Mouse (Mus musculus) bone marrow, adult 2 months (tissue): ENCODE measurements around the gene Aggf1. TPM values are rescaled to one million over a fixed set of nuclear protein-coding genes. Genes with fewer than 3 reads are reported as not detected.

Experiments used
- H3K27ac ChIP-seq: fragments of 200-500 bp; 2 replicates; pipeline ENCODE4 v1.5.1; 2012; ENCODE audit warnings: low read depth, mild to moderate bottlenecking, control low read depth, inconsistent platforms, low read length; ENCODE audit not compliant: control insufficient read depth, poor library complexity, insufficient read depth
- H3K4me1 ChIP-seq: fragments of 200-500 bp; 2 replicates; pipeline ENCODE4 v1.6.1; 2011; ENCODE audit warnings: low read length; ENCODE audit not compliant: control insufficient read depth, insufficient read depth
- H3K4me3 ChIP-seq: fragments of 200-500 bp; replicated peaks from 2 replicates; pipeline ENCODE3; 2011; ENCODE audit warnings: mild to moderate bottlenecking, low read depth, low read length, control low read depth; ENCODE audit not compliant: control insufficient read depth
- CTCF ChIP-seq: fragments of 200-500 bp; IDR thresholded peaks from 2 replicates; pipeline ENCODE4 v1.5.1; 2011; ENCODE audit warnings: low read length, control low read depth; ENCODE audit not compliant: control insufficient read depth, insufficient read depth
- POLR2A ChIP-seq: fragments of 200-500 bp; IDR thresholded peaks from 2 replicates; pipeline ENCODE4 v1.6.1; 2011; ENCODE audit warnings: low read depth, mild to moderate bottlenecking, control low read depth, low read length, borderline replicate concordance; ENCODE audit not compliant: control insufficient read depth
- WGBS: fragments of 180-500 bp; shearing (Covaris S2); methylation state at CpG from one replicate; pipeline ENCODE4 v1.1.7; 2018; 5-methylcytosine and 5-hydroxymethylcytosine counted together
- polyA plus RNA-seq: library from polyadenylated mRNA; stranded (reverse); fragments of >200 nt; gene quantifications from 2 replicates; pipeline ENCODE4 v1.2.4, GENCODE M21; 2011; ENCODE audit warnings: low replicate concordance; ENCODE audit not compliant: missing spikeins, insufficient read depth, insufficient read length

The Aggf1 gene
- 13.0 and 23.6 TPM in 2 replicates for polyA plus RNA-seq

DNA sequence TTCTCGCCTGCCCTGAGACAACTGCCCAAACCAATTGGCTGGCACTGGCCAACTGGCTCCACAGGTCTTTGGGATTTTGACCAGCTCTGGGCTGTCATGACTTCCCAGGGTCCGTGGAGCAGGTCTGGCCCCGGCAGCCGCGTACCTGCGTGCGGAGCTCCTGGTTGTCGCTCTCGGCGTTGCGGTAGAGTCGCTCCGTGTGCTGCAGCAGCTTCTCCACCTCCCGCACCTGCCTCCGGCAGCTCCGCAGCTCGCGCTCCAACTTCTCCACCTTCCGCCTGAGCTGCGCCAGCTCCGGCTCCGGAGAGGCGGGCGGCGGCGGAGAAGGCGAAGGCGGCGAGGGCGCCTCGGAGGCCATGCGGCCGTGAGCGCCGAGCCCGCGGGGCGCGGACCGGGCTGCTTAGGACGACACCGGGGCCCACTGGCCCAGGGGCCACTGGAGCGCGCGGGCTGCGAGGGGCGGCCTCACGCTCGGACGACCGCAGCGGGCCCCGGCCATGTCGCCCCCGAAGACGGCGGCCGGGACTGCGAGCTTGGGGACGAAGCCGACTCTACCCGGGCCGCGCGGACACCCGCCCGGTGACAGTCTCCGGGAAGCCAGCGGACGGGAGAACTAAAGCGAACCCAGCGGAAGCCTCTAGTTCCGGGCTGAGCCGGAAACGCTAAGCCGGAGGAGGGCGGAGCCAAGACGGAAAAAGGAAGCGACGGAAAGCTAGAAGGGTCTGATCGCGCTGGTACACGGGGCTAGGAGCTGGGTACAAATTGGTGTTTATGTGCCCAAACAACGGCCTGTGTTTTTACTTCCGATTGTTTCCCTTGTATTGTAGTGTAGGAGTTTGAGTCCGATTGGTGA is at the start of gene Aggf1:
Gene Aggf1 (minus strand): TSS at position 652 of the 853 bp plus-strand sequence.
- Histone ChIP-seq H3K27ac (peak within 1 kb of the TSS; percentile 94), H3K4me3 (peak within 1 kb of the TSS; percentile 86), H3K4me1 (peaks cover 2% of the 10 kb centered on the region)
- peak; percentile 5; the same call in 1 of the 2 replicates for TF ChIP-seq CTCF
- TF ChIP-seq POLR2A, result peak; percentile 81; the same call in 1 of the 2 replicates
- WGBS, result under 1% methylated on average over 86 of the region's 86 CpGs

DNA sequence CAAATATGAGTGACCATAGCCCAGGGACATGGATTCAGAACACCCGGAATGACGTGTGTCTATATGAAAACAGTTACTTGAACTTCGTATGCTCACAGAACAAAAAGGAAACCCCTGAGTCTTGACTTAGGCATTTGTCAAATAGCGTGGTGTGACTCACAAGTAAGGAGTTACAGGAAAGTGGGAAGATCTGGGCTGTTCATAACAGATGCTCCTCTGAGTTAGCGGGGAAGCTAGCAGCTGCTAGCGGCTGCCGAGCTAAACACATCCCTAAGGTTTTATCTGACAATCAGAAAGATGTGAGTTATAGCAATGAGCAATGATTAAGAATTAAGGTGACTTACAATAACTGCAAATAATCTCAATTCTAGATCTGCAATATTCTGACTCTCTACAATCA is 49.8 kb upstream of the Aggf1 start:
- Histone ChIP-seq H3K4me3 (no peak overlapping the region), H3K27ac (no peak overlapping the region), H3K4me1 (no peaks in the 10 kb centered on the region)
- 83% methylated on average over 7 of the region's 7 CpGs for WGBS
- TF ChIP-seq CTCF (no peak), POLR2A (no peak)

DNA sequence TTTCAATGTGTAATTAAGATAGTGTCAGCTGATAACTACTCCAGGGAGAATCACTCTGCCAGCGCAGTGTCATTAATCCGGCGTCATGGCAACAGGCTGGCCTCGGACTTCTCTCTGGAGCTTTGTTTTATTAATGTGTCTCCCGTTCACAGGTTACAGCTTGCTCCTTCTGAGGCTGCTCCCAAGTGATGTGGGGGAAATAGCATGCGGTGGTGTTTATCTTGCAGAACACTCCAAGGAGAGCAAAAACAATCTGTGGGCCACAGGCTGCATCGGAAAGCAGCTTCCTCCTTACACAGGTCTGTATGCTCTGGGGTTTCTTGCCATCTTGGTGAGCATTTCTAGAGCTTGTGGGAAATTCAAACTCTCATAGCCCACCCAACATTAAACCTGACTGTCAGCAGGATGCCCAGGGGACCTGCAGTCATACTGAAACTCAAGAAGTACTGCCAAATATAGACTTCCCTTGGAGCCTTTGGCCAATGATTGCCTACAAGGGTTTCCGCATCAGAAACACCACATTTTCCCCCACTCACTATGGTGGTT is 44.1 kb upstream of the Aggf1 start:
- Histone ChIP-seq H3K4me1 (no peaks in the 10 kb centered on the region), H3K4me3 (no peak overlapping the region), H3K27ac (no peak overlapping the region)
- TF ChIP-seq POLR2A (no peak), CTCF (no peak)
- WGBS, result 41% methylated on average over 8 of the region's 8 CpGs

DNA sequence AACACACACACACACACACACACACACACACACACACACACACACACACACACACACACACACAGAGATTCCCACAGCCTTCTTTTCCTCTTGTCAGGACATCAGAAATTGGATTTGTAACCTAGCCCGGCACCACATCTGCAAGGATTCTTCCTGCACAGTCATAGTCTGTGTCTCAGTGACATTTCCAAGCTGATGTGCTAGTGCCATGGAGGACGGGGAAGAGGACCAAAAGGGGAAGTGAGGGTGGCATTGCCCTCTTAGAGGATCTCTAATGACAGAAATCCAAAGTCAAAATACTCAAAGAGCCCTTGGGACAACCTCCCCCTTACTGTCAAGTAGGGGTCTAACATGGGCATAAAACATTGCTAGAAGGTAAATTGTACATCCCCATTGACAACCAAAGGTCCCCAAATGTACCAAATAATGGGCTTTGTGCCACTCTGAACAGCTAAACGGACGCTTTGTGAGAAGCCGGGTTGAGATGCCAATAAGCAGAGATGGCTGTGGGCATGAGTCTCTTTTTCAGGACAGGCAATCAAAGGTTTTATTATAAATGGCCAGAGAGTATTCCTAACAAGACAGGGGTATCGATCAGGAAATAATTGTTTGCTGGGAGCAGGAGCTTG is 43.5 kb upstream of the Aggf1 start:
- 56% methylated on average over 6 of the region's 6 CpGs for WGBS

DNA sequence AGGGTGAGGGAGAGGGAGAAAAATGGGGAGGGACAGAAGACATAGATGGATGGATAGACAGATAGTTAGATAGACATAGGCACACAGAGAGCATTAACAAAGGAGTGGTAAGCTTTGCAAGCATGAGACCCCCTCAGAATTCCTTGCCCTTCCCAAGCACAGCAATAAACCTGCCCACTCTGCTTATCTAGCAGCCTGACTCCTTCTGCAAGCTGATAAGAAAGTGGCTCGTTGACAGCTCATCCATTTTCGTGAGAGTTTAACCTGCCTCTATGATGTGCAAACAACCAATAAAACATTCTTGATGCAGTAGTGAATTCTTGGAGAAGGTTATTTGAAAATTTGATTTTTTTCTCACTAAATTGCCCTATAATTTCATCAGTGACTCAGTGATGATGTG is 37.1 kb upstream of the Aggf1 start:
- no peaks in the 10 kb centered on the region for H3K4me1 ChIP-seq
- TF ChIP-seq POLR2A, result no peak
- no peak for TF ChIP-seq CTCF
- H3K27ac ChIP-seq, result no peak overlapping the region
- 32% methylated on average over 2 of the region's 2 CpGs for WGBS
- no peak overlapping the region for H3K4me3 ChIP-seq

More for the DNA sequence above, 43.5 kb upstream of the Aggf1 start:
- TF ChIP-seq POLR2A (no peak), CTCF (no peak)
- Histone ChIP-seq H3K4me1 (no peaks in the 10 kb centered on the region), H3K4me3 (no peak overlapping the region), H3K27ac (no peak overlapping the region)

DNA sequence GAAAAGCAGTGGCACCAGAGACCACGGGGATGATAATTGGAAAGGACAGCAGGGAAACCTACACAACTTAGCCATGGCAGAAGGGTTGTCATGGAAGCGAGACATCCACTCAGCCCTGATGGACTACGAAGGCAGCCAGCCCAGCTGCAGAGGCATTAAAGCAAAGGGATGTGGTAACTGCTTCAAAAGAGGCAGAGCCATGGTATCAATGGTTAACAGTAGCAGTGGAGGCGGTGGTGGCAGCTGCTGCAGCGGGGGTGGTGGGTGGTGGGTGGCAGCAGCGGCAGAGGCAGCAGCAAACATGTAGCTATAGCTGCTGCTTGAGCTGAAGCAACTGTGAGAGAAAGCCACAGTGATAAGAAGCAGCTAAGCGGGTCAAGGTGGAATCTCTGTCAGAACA is 18.1 kb upstream of the Aggf1 start:
- 84% methylated on average over 7 of the region's 7 CpGs for WGBS

DNA sequence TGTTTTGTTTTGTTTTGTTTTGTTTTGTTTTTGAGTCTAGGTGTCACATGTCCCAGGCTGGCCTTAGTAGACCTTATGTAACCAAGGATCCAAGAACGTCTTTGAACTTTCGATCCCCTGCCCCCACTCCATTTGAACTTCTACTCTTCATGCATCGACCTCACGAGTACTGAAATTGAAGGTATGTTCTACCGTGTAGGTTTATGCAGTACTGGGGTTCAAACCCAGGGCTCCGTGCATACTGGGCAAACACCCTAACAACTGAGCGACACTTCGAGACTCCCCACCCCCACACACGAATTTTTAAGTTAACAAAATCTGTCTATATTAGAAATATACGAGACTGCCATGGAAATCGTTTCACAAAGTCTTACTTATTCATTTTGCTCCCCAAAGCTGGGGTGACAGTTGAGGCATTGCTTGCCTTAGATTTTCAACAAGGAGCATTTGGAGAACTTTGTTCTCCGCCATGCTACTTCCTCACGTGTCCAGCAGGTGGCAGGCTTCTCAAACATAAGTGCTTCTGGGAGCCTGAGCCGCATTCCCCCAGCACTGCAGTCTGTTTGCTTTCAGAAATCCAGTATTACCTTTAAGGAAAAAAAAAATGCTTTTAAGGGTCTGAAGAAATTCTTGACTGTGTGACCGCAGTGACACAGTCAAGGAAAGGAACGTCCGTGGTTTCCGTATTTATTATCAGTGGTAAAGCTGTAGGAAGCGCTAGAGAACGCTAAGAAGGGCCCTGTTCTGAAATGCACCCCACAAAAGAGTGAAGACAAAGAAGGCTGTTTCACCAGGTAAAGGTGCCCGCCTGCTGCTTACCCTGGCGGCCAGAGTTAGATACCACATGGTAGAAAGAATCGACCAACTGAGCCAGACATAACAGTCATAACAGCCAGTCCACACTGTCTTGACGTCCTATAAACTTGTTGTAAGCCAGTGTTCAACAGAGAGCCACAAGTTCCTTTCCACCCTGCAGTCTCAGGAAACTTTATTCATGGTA is 15.0 kb upstream of the Aggf1 start:
- TF ChIP-seq POLR2A (no peak), CTCF (peak; percentile 82)
- WGBS, result 29% methylated on average over 24 of the region's 24 CpGs
- no peaks in the 10 kb centered on the region for H3K4me1 ChIP-seq

More for the DNA sequence above, 18.1 kb upstream of the Aggf1 start:
- Histone ChIP-seq H3K4me1 (no peaks in the 10 kb centered on the region), H3K27ac (no peak overlapping the region), H3K4me3 (no peak overlapping the region)
- TF ChIP-seq CTCF (no peak), POLR2A (no peak)

More for the DNA sequence above, 15.0 kb upstream of the Aggf1 start:
- Histone ChIP-seq H3K4me3 (no peak overlapping the region), H3K27ac (no peak overlapping the region)
